Mouse (Mus musculus) kidney, embryonic 15.5 days (tissue): ENCODE results near the gene Gm45521. TPM values are rescaled to one million over a fixed set of nuclear protein-coding genes. Genes with fewer than 3 reads are reported as not detected.
A peak's percentile ranks its signal among the peaks of the same experiment; 100 is the strongest.

Experiments
- ATAC-seq: fragments of 200-750 bp; cut with Nextera tagmentation; replicated peaks from 2 replicates; pipeline ENCODE4 v1.8.0; 2017; ENCODE audit warnings: moderate TSS enrichment; ENCODE audit not compliant: low FRiP score
- H3K27ac ChIP-seq: fragments of 300-500 bp; sonication (generic); 2 replicates; pipeline ENCODE4 v1.5.1; 2015; ENCODE audit warnings: mild to moderate bottlenecking, inconsistent platforms
- H3K27me3 ChIP-seq: fragments of 300-500 bp; sonication (generic); 2 replicates; pipeline ENCODE4 v1.6.1; 2015; ENCODE audit warnings: inconsistent platforms
- H3K36me3 ChIP-seq: fragments of 300-500 bp; sonication (generic); 2 replicates; pipeline ENCODE4 v1.6.1; 2015; ENCODE audit warnings: inconsistent platforms
- H3K4me1 ChIP-seq: fragments of 300-500 bp; sonication (generic); 2 replicates; pipeline ENCODE4 v1.6.1; 2015; ENCODE audit warnings: inconsistent platforms
- H3K4me2 ChIP-seq: fragments of 300-500 bp; sonication (generic); 2 replicates; pipeline ENCODE4 v1.6.1; 2015; ENCODE audit warnings: moderate library complexity, mild to moderate bottlenecking, inconsistent platforms
- H3K4me3 ChIP-seq: fragments of 300-500 bp; sonication (generic); replicated peaks from 2 replicates; pipeline ENCODE4 v1.5.1; 2015; ENCODE audit warnings: mild to moderate bottlenecking, inconsistent platforms
- H3K9ac ChIP-seq: fragments of 300-500 bp; sonication (generic); 2 replicates; pipeline ENCODE4 v1.6.1; 2015; ENCODE audit warnings: mild to moderate bottlenecking, inconsistent platforms
- H3K9me3 ChIP-seq: fragments of 300-500 bp; sonication (generic); replicated peaks from 2 replicates; pipeline ENCODE4 v1.6.1; 2016; ENCODE audit warnings: inconsistent platforms
- WGBS: fragments of 180-500 bp; shearing (Covaris S2); methylation state at CpG from one replicate; pipeline ENCODE4 v1.1.7; 2015; ENCODE audit warnings: mixed read lengths; 5-methylcytosine and 5-hydroxymethylcytosine counted together
- polyA plus RNA-seq: library from polyadenylated mRNA; unstranded; fragments of >200 nt; fragmentation: Nextera tagmentation; extraction: Ambion mirVana; gene quantifications from 2 replicates; pipeline ENCODE4 v1.2.1, GENCODE M21; 2015

Gm45521 gene
- polyA plus RNA-seq, 1 experiment from 2014 or later, result not detected

- Histone ChIP-seq H3K27me3 (no peaks in the 10 kb centered on the region), H3K4me2 (no peak overlapping the region), H3K9me3 (no peaks in the 10 kb centered on the region), H3K9ac (no peak overlapping the region), H3K36me3 (peaks cover 75% of the 10 kb centered on the region), H3K4me3 (no peak overlapping the region), H3K27ac (no peak overlapping the region), H3K4me1 (no peaks in the 10 kb centered on the region)
- no peak for ATAC-seq
- 90% methylated on average over 7 of the region's 7 CpGs for WGBS
Measured at GRCm38 (mm10) chr14:7934166-7934565, 22.9 kb upstream of the Gm45521 start.

GRCm38 (mm10) chr14:7937052-7937630, 19.9 kb upstream of the Gm45521 start:
- no peaks in the 10 kb centered on the region for H3K9me3 ChIP-seq
- WGBS, result 27% methylated on average over 17 of the region's 17 CpGs

GRCm38 (mm10) chr14:7938809-7939784, 18.0 kb upstream of the Gm45521 start:
- 0 out of 2 replicates have a peak, but pooled peaks cover under 1% of the 10 kb centered on the region for H3K4me1 ChIP-seq
- 72% methylated on average over 19 of the region's 19 CpGs for WGBS
- no peak for ATAC-seq
- H3K9me3 ChIP-seq, result no peaks in the 10 kb centered on the region
- H3K9ac ChIP-seq, result no peak overlapping the region
- no peak overlapping the region for H3K4me2 ChIP-seq
- H3K27me3 ChIP-seq, result no peaks in the 10 kb centered on the region
- H3K4me3 ChIP-seq, result no peak overlapping the region
- no peak overlapping the region for H3K27ac ChIP-seq
- peaks cover 72% of the 10 kb centered on the region for H3K36me3 ChIP-seq

More at GRCm38 (mm10) chr14:7937052-7937630, 19.9 kb upstream of the Gm45521 start:
- peaks cover 75% of the 10 kb centered on the region for H3K36me3 ChIP-seq
- H3K27me3 ChIP-seq, result no peaks in the 10 kb centered on the region
- H3K4me2 ChIP-seq, result no peak overlapping the region
- H3K4me3 ChIP-seq, result no peak overlapping the region
- H3K27ac ChIP-seq, result no peak overlapping the region; the same call in 1 of the 2 replicates
- no peaks in the 10 kb centered on the region for H3K4me1 ChIP-seq
- peak; percentile 70; the same call in 1 of the 2 replicates for ATAC-seq
- H3K9ac ChIP-seq, result no peak overlapping the region

GRCm38 (mm10) chr14:7941413-7941812, 15.7 kb upstream of the Gm45521 start:
- no peak overlapping the region for H3K4me2 ChIP-seq
- 0 out of 2 replicates have a peak, but pooled peaks cover 4% of the 10 kb centered on the region for H3K4me1 ChIP-seq
- H3K27ac ChIP-seq, result no peak overlapping the region
- H3K27me3 ChIP-seq, result no peaks in the 10 kb centered on the region
- 81% methylated on average over 5 of the region's 5 CpGs for WGBS
- peaks cover 72% of the 10 kb centered on the region for H3K36me3 ChIP-seq
- no peak for ATAC-seq
- H3K9me3 ChIP-seq, result no peaks in the 10 kb centered on the region
- no peak overlapping the region for H3K9ac ChIP-seq
- no peak overlapping the region for H3K4me3 ChIP-seq

GRCm38 (mm10) chr14:7943101-7943800, 13.8 kb upstream of the Gm45521 start:
- Histone ChIP-seq H3K4me2 (no peak overlapping the region), H3K9me3 (no peaks in the 10 kb centered on the region), H3K36me3 (peaks cover 79% of the 10 kb centered on the region), H3K27ac (no peak overlapping the region), H3K4me1 (0 out of 2 replicates have a peak, but pooled peaks cover 4% of the 10 kb centered on the region), H3K27me3 (no peaks in the 10 kb centered on the region), H3K9ac (no peak overlapping the region), H3K4me3 (no peak overlapping the region)
- ATAC-seq, result no peak
- WGBS, result 63% methylated on average over 7 of the region's 7 CpGs

- ATAC-seq, result no peak
- 73% methylated on average over 3 of the region's 3 CpGs for WGBS
- Histone ChIP-seq H3K27ac (no peak overlapping the region), H3K9me3 (no peaks in the 10 kb centered on the region), H3K4me1 (0 out of 2 replicates have a peak, but pooled peaks cover 4% of the 10 kb centered on the region), H3K36me3 (peaks cover 84% of the 10 kb centered on the region), H3K4me2 (no peak overlapping the region), H3K27me3 (no peaks in the 10 kb centered on the region), H3K4me3 (no peak overlapping the region), H3K9ac (no peak overlapping the region)
Measured at GRCm38 (mm10) chr14:7943801-7944135, 13.3 kb upstream of the Gm45521 start.

GRCm38 (mm10) chr14:7944349-7945039, 12.6 kb upstream of the Gm45521 start:
- Histone ChIP-seq H3K9me3 (no peaks in the 10 kb centered on the region), H3K4me2 (no peak overlapping the region), H3K9ac (no peak overlapping the region), H3K4me1 (0 out of 2 replicates have a peak, but pooled peaks cover 4% of the 10 kb centered on the region), H3K4me3 (no peak overlapping the region), H3K27ac (no peak overlapping the region), H3K27me3 (no peaks in the 10 kb centered on the region), H3K36me3 (peaks cover 87% of the 10 kb centered on the region)
- ATAC-seq, result peak; percentile 52; the same call in 1 of the 2 replicates
- WGBS, result 50% methylated on average over 8 of the region's 8 CpGs

GRCm38 (mm10) chr14:7945261-7945660, 11.8 kb upstream of the Gm45521 start:
- Histone ChIP-seq H3K36me3 (peaks cover 87% of the 10 kb centered on the region), H3K4me3 (no peak overlapping the region), H3K27me3 (no peaks in the 10 kb centered on the region), H3K4me1 (0 out of 2 replicates have a peak, but pooled peaks cover 4% of the 10 kb centered on the region), H3K4me2 (no peak overlapping the region), H3K27ac (no peak overlapping the region), H3K9me3 (no peaks in the 10 kb centered on the region), H3K9ac (no peak overlapping the region)
- 84% methylated on average over 5 of the region's 5 CpGs for WGBS
- ATAC-seq, result no peak

GRCm38 (mm10) chr14:7951234-7951633, 5.9 kb upstream of the Gm45521 start:
- 89% methylated on average over 9 of the region's 9 CpGs for WGBS
- H3K27ac ChIP-seq, result no peak overlapping the region

GRCm38 (mm10) chr14:7952610-7953254, 4.4 kb upstream of the Gm45521 start:
- Histone ChIP-seq H3K9me3 (no peaks in the 10 kb centered on the region), H3K4me3 (no peak overlapping the region), H3K27ac (no peak overlapping the region; the same call in 1 of the 2 replicates), H3K36me3 (peaks cover 39% of the 10 kb centered on the region), H3K4me2 (no peak overlapping the region), H3K27me3 (no peaks in the 10 kb centered on the region), H3K9ac (no peak overlapping the region), H3K4me1 (peaks cover 19% of the 10 kb centered on the region)
- 23% methylated on average over 12 of the region's 12 CpGs for WGBS
- ATAC-seq, result peak; percentile 43; the same call in 1 of the 2 replicates

More at GRCm38 (mm10) chr14:7951234-7951633, 5.9 kb upstream of the Gm45521 start:
- H3K27me3 ChIP-seq, result no peaks in the 10 kb centered on the region
- H3K4me1 ChIP-seq, result peaks cover 19% of the 10 kb centered on the region
- H3K4me3 ChIP-seq, result no peak overlapping the region
- H3K4me2 ChIP-seq, result no peak overlapping the region
- H3K9me3 ChIP-seq, result no peaks in the 10 kb centered on the region
- H3K36me3 ChIP-seq, result peaks cover 47% of the 10 kb centered on the region
- H3K9ac ChIP-seq, result no peak overlapping the region
- no peak for ATAC-seq

- peaks cover 19% of the 10 kb centered on the region for H3K4me1 ChIP-seq
- H3K9me3 ChIP-seq, result no peaks in the 10 kb centered on the region
- H3K27me3 ChIP-seq, result no peaks in the 10 kb centered on the region
- 39% methylated on average over 6 of the region's 6 CpGs for WGBS
- H3K4me3 ChIP-seq, result no peak overlapping the region
- H3K4me2 ChIP-seq, result no peak overlapping the region
- no peak for ATAC-seq
- peaks cover 27% of the 10 kb centered on the region for H3K36me3 ChIP-seq
- H3K9ac ChIP-seq, result no peak overlapping the region
- no peak overlapping the region for H3K27ac ChIP-seq
Measured at GRCm38 (mm10) chr14:7954071-7954471, 3.0 kb upstream of the Gm45521 start.
